Mouse (Mus musculus) liver, adult 2 months (tissue): ENCODE measurements at regions not wholly inside any gene's neighbourhood (a gene's known extent, or its start where the extent isn't known, plus 50 kb on each side); places are given as distances from the start of the nearest gene placed in this dataset.
A peak's percentile ranks its signal among the peaks of the same experiment; 100 is the strongest.

Source experiments
- DNase-seq: peaks from one replicate; pipeline ENCODE4 v3.0.0-alpha.2; 2011; ENCODE audit warnings: low read depth, low spot score; ENCODE audit errors: extremely low read depth
- H3K27ac ChIP-seq: fragments of 200-500 bp; replicated peaks from 2 replicates; pipeline ENCODE4 v1.5.1; 2012; ENCODE audit warnings: low read depth, mild to moderate bottlenecking, control low read depth, inconsistent platforms, low read length; ENCODE audit not compliant: insufficient read depth
- H3K27me3 ChIP-seq: fragments of 200-500 bp; 2 replicates; pipeline ENCODE4 v1.6.1; 2012; ENCODE audit warnings: mild to moderate bottlenecking, moderate library complexity, low read length, inconsistent platforms; ENCODE audit not compliant: control insufficient read depth, insufficient read depth
- H3K36me3 ChIP-seq: fragments of 200-500 bp; 2 replicates; pipeline ENCODE4 v1.6.1; 2012; ENCODE audit warnings: low read length, inconsistent platforms; ENCODE audit not compliant: control insufficient read depth, insufficient read depth
- H3K4me1 ChIP-seq: fragments of 200-500 bp; 2 replicates; pipeline ENCODE4 v1.6.1; 2011; ENCODE audit warnings: low read length; ENCODE audit not compliant: control insufficient read depth, insufficient read depth
- H3K4me3 ChIP-seq: fragments of 200-500 bp; 2 replicates; pipeline ENCODE4 v1.5.1; 2011; ENCODE audit warnings: low read depth, mild to moderate bottlenecking, control low read depth, low read length, moderate library complexity; ENCODE audit not compliant: insufficient read depth
- H3K79me2 ChIP-seq: fragments of 200-500 bp; 2 replicates; pipeline ENCODE4 v1.6.1; 2012; ENCODE audit warnings: inconsistent platforms, mild to moderate bottlenecking, low read length, moderate library complexity; ENCODE audit not compliant: control insufficient read depth, insufficient read depth
- H3K9ac ChIP-seq: fragments of 200-500 bp; 2 replicates; pipeline ENCODE4 v1.6.1; 2012; ENCODE audit warnings: low read depth, mild to moderate bottlenecking, control low read depth, inconsistent platforms, low read length
- CTCF ChIP-seq: fragments of 200-500 bp; IDR thresholded peaks from 2 replicates; pipeline ENCODE4 v1.5.1; 2011; ENCODE audit warnings: low read depth, low read length, control low read depth
- POLR2A ChIP-seq: fragments of 200-500 bp; IDR thresholded peaks from 2 replicates; pipeline ENCODE4 v1.6.1; 2011; ENCODE audit warnings: low read length, control low read depth; ENCODE audit not compliant: insufficient read depth; ENCODE audit errors: extremely low read depth
- WGBS: fragments of 180-500 bp; shearing (Covaris S2); methylation state at CpG from one replicate; pipeline ENCODE4 v1.1.7; 2018; 5-methylcytosine and 5-hydroxymethylcytosine counted together

DNA sequence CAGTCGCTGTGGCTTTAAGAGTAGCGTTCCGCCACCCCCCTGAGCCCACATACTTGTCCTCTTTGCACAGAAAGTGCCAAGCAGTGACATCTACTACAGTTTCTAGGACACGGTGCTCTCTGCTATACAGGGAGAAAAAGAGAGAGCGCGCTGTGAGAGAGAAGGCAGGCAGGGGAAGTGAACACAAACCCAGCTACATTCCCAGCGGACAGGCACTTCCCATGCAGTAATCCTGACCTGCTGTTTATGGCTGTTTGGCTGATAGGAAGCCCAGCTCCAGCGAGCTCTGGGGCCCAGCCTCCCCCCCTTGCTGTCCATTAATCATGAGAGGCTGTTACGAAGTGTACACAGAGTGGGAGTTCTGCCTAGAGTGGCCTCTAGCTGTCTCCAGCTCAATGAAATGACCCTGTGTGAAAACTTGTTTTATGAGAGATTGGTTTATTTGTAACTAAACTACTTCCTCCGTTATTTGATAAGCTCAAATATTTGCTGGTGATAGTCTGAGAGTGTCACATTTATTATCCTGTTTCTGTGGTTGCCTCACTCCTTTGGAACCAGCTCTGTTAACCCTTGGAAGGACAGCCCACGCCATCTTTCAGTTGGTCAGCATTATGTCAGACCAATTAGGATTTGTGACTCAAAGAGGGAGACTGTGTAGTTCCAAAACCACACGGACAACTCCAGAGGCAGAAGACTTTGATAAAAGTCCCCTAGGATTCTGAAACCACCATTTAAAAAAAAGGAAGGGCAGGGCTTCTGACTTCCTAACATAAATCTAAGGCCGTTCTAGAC lies 164.2 kb downstream of the Spry2 start:
- peak; percentile 82 for DNase-seq
- Histone ChIP-seq H3K4me1 (peaks cover 7% of the 10 kb centered on the region), H3K27ac (peak overlapping the region; percentile 5), H3K27me3 (peaks cover 6% of the 10 kb centered on the region), H3K4me3 (peak overlapping the region; percentile 14; the same call in 1 of the 2 replicates), H3K36me3 (no peaks in the 10 kb centered on the region), H3K79me2 (no peaks in the 10 kb centered on the region), H3K9ac (peak overlapping the region; percentile 11; the same call in 1 of the 2 replicates)
- 1% methylated on average over 13 of the region's 13 CpGs for WGBS
- TF ChIP-seq POLR2A (no peak), CTCF (no peak)

DNA sequence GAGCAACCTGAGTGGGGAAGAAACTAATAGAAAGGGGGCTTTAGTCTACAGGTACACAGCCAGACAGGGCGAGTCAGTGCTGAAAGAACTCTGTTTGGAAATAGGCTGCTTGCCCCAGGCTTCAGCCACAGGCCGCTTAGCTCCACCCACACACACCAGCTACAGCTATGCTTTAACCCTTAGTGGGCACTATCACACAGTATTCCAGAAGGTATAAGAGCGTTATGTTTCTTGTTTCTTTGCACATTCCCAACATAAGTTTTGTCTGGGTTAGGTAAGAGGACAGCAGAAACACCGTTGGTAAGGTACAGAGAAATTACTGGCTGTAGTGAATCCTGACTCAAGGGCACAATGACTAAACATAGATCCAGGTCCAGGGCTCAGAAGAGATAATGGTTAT lies 165.8 kb downstream of the Spry2 start:
- Histone ChIP-seq H3K27ac (no peak overlapping the region), H3K4me1 (peaks cover 7% of the 10 kb centered on the region), H3K9ac (no peak overlapping the region), H3K36me3 (no peaks in the 10 kb centered on the region), H3K79me2 (no peaks in the 10 kb centered on the region), H3K4me3 (no peak overlapping the region), H3K27me3 (peaks cover 11% of the 10 kb centered on the region)
- no peak for DNase-seq
- 24% methylated on average over 4 of the region's 4 CpGs for WGBS
- TF ChIP-seq POLR2A (no peak), CTCF (no peak)

GRCm38 (mm10) chr14:105728841-105729240 lies 167.8 kb downstream of the Spry2 start:
- H3K27ac ChIP-seq, result no peak overlapping the region
- H3K79me2 ChIP-seq, result no peaks in the 10 kb centered on the region
- WGBS, result 93% methylated on average over 5 of the region's 5 CpGs
- TF ChIP-seq POLR2A (no peak), CTCF (no peak)
- DNase-seq, result no peak
- peaks cover 7% of the 10 kb centered on the region for H3K4me1 ChIP-seq
- no peak overlapping the region for H3K4me3 ChIP-seq
- H3K27me3 ChIP-seq, result peaks cover 11% of the 10 kb centered on the region
- H3K36me3 ChIP-seq, result no peaks in the 10 kb centered on the region
- no peak overlapping the region for H3K9ac ChIP-seq

GRCm38 (mm10) chr14:105725741-105726140 lies 170.9 kb downstream of the Spry2 start:
- no peak overlapping the region for H3K9ac ChIP-seq
- no peaks in the 10 kb centered on the region for H3K4me1 ChIP-seq
- 73% methylated on average over 8 of the region's 8 CpGs for WGBS
- H3K36me3 ChIP-seq, result no peaks in the 10 kb centered on the region
- no peak for DNase-seq
- no peak overlapping the region for H3K4me3 ChIP-seq
- no peaks in the 10 kb centered on the region for H3K79me2 ChIP-seq
- no peak overlapping the region for H3K27ac ChIP-seq
- TF ChIP-seq CTCF (no peak), POLR2A (no peak)
- peaks cover 19% of the 10 kb centered on the region for H3K27me3 ChIP-seq

- no peak for DNase-seq
- Histone ChIP-seq H3K36me3 (no peaks in the 10 kb centered on the region), H3K79me2 (no peaks in the 10 kb centered on the region), H3K4me1 (no peaks in the 10 kb centered on the region), H3K4me3 (no peak overlapping the region), H3K9ac (no peak overlapping the region), H3K27ac (no peak overlapping the region), H3K27me3 (peaks cover 13% of the 10 kb centered on the region; the same call in 1 of the 2 replicates)
- TF ChIP-seq CTCF, result no peak
- 94% methylated on average over 2 of the region's 2 CpGs for WGBS
These were observed 173.7 kb downstream of the Spry2 start for GRCm38 (mm10) chr14:105722923-105723322.

DNA sequence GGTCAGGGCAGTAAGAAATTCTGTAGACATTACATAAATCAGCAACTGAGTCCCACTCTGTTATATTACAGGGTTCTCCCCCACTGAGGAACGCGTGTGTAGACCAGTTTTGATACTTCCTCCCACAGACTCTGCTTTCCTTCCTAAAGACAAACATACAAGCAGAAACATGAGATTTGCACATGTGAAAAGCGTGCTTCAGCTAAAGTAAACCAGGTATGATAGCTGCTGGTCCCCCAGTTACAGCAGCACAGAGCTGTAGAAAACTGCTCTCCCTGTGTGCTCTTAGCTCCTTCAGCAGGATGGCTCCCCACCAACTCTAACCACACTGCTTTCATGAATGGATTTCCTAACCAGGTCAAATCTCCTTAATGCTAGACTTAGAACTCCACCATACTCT lies 175.0 kb downstream of the Spry2 start:
- peaks cover 12% of the 10 kb centered on the region; the same call in 1 of the 2 replicates for H3K27me3 ChIP-seq
- H3K4me3 ChIP-seq, result no peak overlapping the region
- H3K27ac ChIP-seq, result no peak overlapping the region
- H3K79me2 ChIP-seq, result no peaks in the 10 kb centered on the region
- H3K36me3 ChIP-seq, result no peaks in the 10 kb centered on the region
- H3K4me1 ChIP-seq, result no peaks in the 10 kb centered on the region
- 89% methylated on average over 3 of the region's 3 CpGs for WGBS
- no peak overlapping the region for H3K9ac ChIP-seq
- no peak for DNase-seq
- TF ChIP-seq POLR2A (no peak), CTCF (no peak)
